Mouse (Mus musculus) liver, embryonic 14.5 days (tissue): Measurements from ENCODE around the gene Psmb7. TPM values are rescaled to one million over a fixed set of nuclear protein-coding genes. Genes with fewer than 3 reads are reported as not detected.

ENCODE experiments used
- ATAC-seq: fragments of 200-750 bp; cut with Nextera tagmentation; 2 replicates; pipeline ENCODE4 v1.8.0; 2017; ENCODE audit warnings: moderate number of reproducible peaks, mild to moderate bottlenecking, moderate library complexity; ENCODE audit not compliant: insufficient read depth
- DNase-seq, 3 experiments: peaks; one replicate each; pipeline ENCODE4 v3.0.0-alpha.2; 2012 to 2013; ENCODE audit warnings: low read depth in 3 of 3, low spot score in 3 of 3
- H3K27ac ChIP-seq: fragments of 300-500 bp; sonication (generic); 2 replicates; pipeline ENCODE4 v1.5.1; 2014; ENCODE audit warnings: moderate library complexity, mild to moderate bottlenecking, control low read depth, inconsistent platforms
- H3K27me3 ChIP-seq: fragments of 300-500 bp; sonication (generic); 2 replicates; pipeline ENCODE4 v1.6.1; 2014; ENCODE audit warnings: mild to moderate bottlenecking, low read length, moderate library complexity; ENCODE audit not compliant: control insufficient read depth, insufficient read depth
- H3K36me3 ChIP-seq: fragments of 300-500 bp; sonication (generic); replicated peaks from 2 replicates; pipeline ENCODE4 v1.6.1; 2014; ENCODE audit warnings: low read depth; ENCODE audit not compliant: control insufficient read depth, insufficient read depth
- H3K4me1 ChIP-seq, 2 experiments: fragments of 200-500 bp in 1 of 2; fragments of 300-500 bp in 1 of 2; sonication (generic) in 1 of 2; replicated peaks; 2 replicates each; pipeline ENCODE4 v1.6.1; 2012 to 2014; ENCODE audit warnings: antibody characterized with exemption in 1 of 2, inconsistent platforms in 1 of 2, low read length in 1 of 2; ENCODE audit not compliant: control insufficient read depth in 2 of 2, insufficient read depth in 2 of 2
- H3K4me2 ChIP-seq: fragments of 300-500 bp; sonication (generic); 2 replicates; pipeline ENCODE4 v1.6.1; 2014; ENCODE audit warnings: low read depth, mild to moderate bottlenecking, control low read depth, moderate library complexity
- H3K4me3 ChIP-seq, 2 experiments: fragments of 200-500 bp in 1 of 2; fragments of 300-500 bp in 1 of 2; sonication (generic) in 1 of 2; 2 replicates each; pipeline ENCODE4 v1.5.1; 2012 to 2014; ENCODE audit warnings: low read depth in 2 of 2, low read length in 2 of 2, mild to moderate bottlenecking in 2 of 2, control low read depth in 1 of 2, inconsistent platforms in 1 of 2, moderate library complexity in 1 of 2; ENCODE audit not compliant: insufficient read depth in 1 of 2
- H3K9ac ChIP-seq: fragments of 300-500 bp; sonication (generic); replicated peaks from 2 replicates; pipeline ENCODE4 v1.6.1; 2014; ENCODE audit warnings: mild to moderate bottlenecking, control low read depth, moderate library complexity
- H3K9me3 ChIP-seq: fragments of 300-500 bp; sonication (generic); 2 replicates; pipeline ENCODE4 v1.6.1; 2016; ENCODE audit warnings: low read length, mixed read lengths; ENCODE audit not compliant: control insufficient read depth
- CTCF ChIP-seq: IDR thresholded peaks from 2 replicates; pipeline ENCODE4 v1.5.1; 2016; ENCODE audit warnings: antibody characterized with exemption, low read depth, control low read depth
- EP300 ChIP-seq: IDR thresholded peaks from 2 replicates; pipeline ENCODE4 v1.6.1; 2016; ENCODE audit warnings: antibody characterized with exemption, low read depth
- WGBS: fragments of 180-500 bp; shearing (Covaris S2); extraction: QIAGEN DNeasy Blood & Tissue Kit; methylation state at CpG from one replicate; pipeline ENCODE4 v1.1.7; 2014; ENCODE audit not compliant: insufficient replicate concordance; 5-methylcytosine and 5-hydroxymethylcytosine counted together
- polyA plus RNA-seq, 2 experiments: library from polyadenylated mRNA; depleted of rRNA in 1 of 2; stranded (reverse) in 1 of 2; unstranded in 1 of 2; fragments of >200 nt; fragmentation: Nextera tagmentation in 1 of 2; extraction: Ambion mirVana in 1 of 2; gene quantifications; 2 replicates each; pipeline versions ENCODE4 v1.2.1 to v1.2.3; 2012 to 2014

The Psmb7 gene
- polyA plus RNA-seq, 2 experiments, result 152 to 179 TPM

GRCm38 (mm10) chr2:38598395-38598794 is 45.5 kb downstream of the Psmb7 start:
- H3K27me3 ChIP-seq, result no peaks in the 10 kb centered on the region
- H3K9ac ChIP-seq, result no peak overlapping the region
- TF ChIP-seq EP300, result no peak
- no peak for TF ChIP-seq CTCF
- no peaks in the 10 kb centered on the region for H3K4me1 ChIP-seq
- H3K36me3 ChIP-seq, result no peaks in the 10 kb centered on the region; the same call in 1 of the 2 replicates
- no peak for ATAC-seq
- DNase-seq, result no peak
- H3K4me2 ChIP-seq, result no peak overlapping the region
- H3K27ac ChIP-seq, result no peak overlapping the region
- no peak overlapping the region for H3K4me3 ChIP-seq
- WGBS, result 78% methylated on average over 2 of the region's 2 CpGs
- H3K9me3 ChIP-seq, result no peaks in the 10 kb centered on the region

- H3K9me3 ChIP-seq, result no peaks in the 10 kb centered on the region
- no peaks in the 10 kb centered on the region for H3K27me3 ChIP-seq
- H3K9ac ChIP-seq, result no peak overlapping the region
- DNase-seq (no peak), ATAC-seq (no peak)
- H3K4me3 ChIP-seq, result no peak overlapping the region
- H3K4me2 ChIP-seq, result no peak overlapping the region
- H3K27ac ChIP-seq, result no peak overlapping the region
- H3K4me1 ChIP-seq, result no peaks in the 10 kb centered on the region
- peak; percentile 54 for TF ChIP-seq CTCF
- no peak for TF ChIP-seq EP300
- no peaks in the 10 kb centered on the region; the same call in 1 of the 2 replicates for H3K36me3 ChIP-seq
- 90% methylated on average over 1 of the region's 1 CpGs for WGBS
Measured at GRCm38 (mm10) chr2:38597896-38598295, 46.0 kb downstream of the Psmb7 start.

GRCm38 (mm10) chr2:38594874-38595273 is 49.0 kb downstream of the Psmb7 start:
- WGBS, result 84% methylated on average over 7 of the region's 7 CpGs
- no peak overlapping the region for H3K9ac ChIP-seq
- no peak for TF ChIP-seq CTCF
- TF ChIP-seq EP300, result no peak
- no peaks in the 10 kb centered on the region for H3K36me3 ChIP-seq
- no peak overlapping the region for H3K4me3 ChIP-seq
- ATAC-seq (no peak), DNase-seq (no peak)
- H3K27me3 ChIP-seq, result no peaks in the 10 kb centered on the region
- H3K4me1 ChIP-seq, result peaks cover 0 to 5% of the 10 kb centered on the region in 2 experiments; a peak in 2 of 4 replicates
- H3K9me3 ChIP-seq, result no peaks in the 10 kb centered on the region
- no peak overlapping the region for H3K4me2 ChIP-seq
- no peak overlapping the region for H3K27ac ChIP-seq

- H3K27me3 ChIP-seq, result no peaks in the 10 kb centered on the region
- TF ChIP-seq CTCF (peak; percentile 45; the same call in 1 of the 2 replicates), EP300 (no peak)
- no peak overlapping the region for H3K4me3 ChIP-seq
- H3K9ac ChIP-seq, result no peak overlapping the region
- H3K9me3 ChIP-seq, result no peaks in the 10 kb centered on the region
- 61% methylated on average over 6 of the region's 6 CpGs for WGBS
- ATAC-seq, result no peak
- peaks cover 12% of the 10 kb centered on the region for H3K36me3 ChIP-seq
- H3K4me2 ChIP-seq, result no peak overlapping the region
- no peak for DNase-seq
- H3K27ac ChIP-seq, result no peak overlapping the region
- peaks cover 0 to 5% of the 10 kb centered on the region in 2 experiments; a peak in 2 of 4 replicates for H3K4me1 ChIP-seq
Measured at GRCm38 (mm10) chr2:38591751-38592459, 52.0 kb downstream of the Psmb7 start.

GRCm38 (mm10) chr2:38586733-38587132 is 57.2 kb downstream of the Psmb7 start:
- peaks cover 13% of the 10 kb centered on the region for H3K36me3 ChIP-seq
- H3K9ac ChIP-seq, result no peak overlapping the region
- no peak overlapping the region for H3K27ac ChIP-seq
- H3K27me3 ChIP-seq, result no peaks in the 10 kb centered on the region
- ATAC-seq, result no peak
- 70% methylated on average over 6 of the region's 6 CpGs for WGBS
- H3K4me3 ChIP-seq, result no peak overlapping the region
- DNase-seq, result no peak
- peaks cover 0 to 3% of the 10 kb centered on the region in 2 experiments; a peak in 2 of 4 replicates for H3K4me1 ChIP-seq
- no peak overlapping the region for H3K4me2 ChIP-seq
- TF ChIP-seq CTCF (no peak), EP300 (no peak)
- H3K9me3 ChIP-seq, result no peaks in the 10 kb centered on the region
